Mouse (Mus musculus) heart, embryonic 13.5 days (tissue): Measurements from ENCODE around the gene Gm47969. TPM values are rescaled to one million over a fixed set of nuclear protein-coding genes. Genes with fewer than 3 reads are reported as not detected.
A peak's percentile ranks its signal among the peaks of the same experiment; 100 is the strongest.

ENCODE experiments used
- ATAC-seq: fragments of 200-750 bp; cut with Nextera tagmentation; 2 replicates; pipeline ENCODE4 v1.8.0; 2017; ENCODE audit warnings: moderate TSS enrichment; ENCODE audit not compliant: insufficient number of reproducible peaks, low FRiP score, low TSS enrichment; ENCODE audit errors: extremely low read depth
- H3K27ac ChIP-seq: fragments of 300-500 bp; sonication (generic); replicated peaks from 2 replicates; pipeline ENCODE4 v1.5.1; 2015; ENCODE audit warnings: moderate library complexity, mild to moderate bottlenecking, inconsistent platforms
- H3K27me3 ChIP-seq: fragments of 300-500 bp; sonication (generic); replicated peaks from 2 replicates; pipeline ENCODE4 v1.6.1; 2015; ENCODE audit warnings: mild to moderate bottlenecking, inconsistent platforms
- H3K36me3 ChIP-seq: fragments of 300-500 bp; sonication (generic); 2 replicates; pipeline ENCODE4 v1.6.1; 2015; ENCODE audit warnings: mild to moderate bottlenecking, inconsistent platforms
- H3K4me1 ChIP-seq: fragments of 300-500 bp; sonication (generic); 2 replicates; pipeline ENCODE4 v1.6.1; 2015; ENCODE audit warnings: inconsistent platforms
- H3K4me2 ChIP-seq: fragments of 300-500 bp; sonication (generic); 2 replicates; pipeline ENCODE4 v1.6.1; 2015; ENCODE audit warnings: inconsistent platforms, mild to moderate bottlenecking, moderate library complexity
- H3K4me3 ChIP-seq: fragments of 300-500 bp; sonication (generic); 2 replicates; pipeline ENCODE4 v1.5.1; 2015; ENCODE audit warnings: moderate library complexity, mild to moderate bottlenecking, inconsistent platforms
- H3K9ac ChIP-seq: fragments of 300-500 bp; sonication (generic); 2 replicates; pipeline ENCODE4 v1.6.1; 2015; ENCODE audit warnings: inconsistent platforms, mild to moderate bottlenecking, moderate library complexity
- H3K9me3 ChIP-seq: fragments of 300-500 bp; sonication (generic); 2 replicates; pipeline ENCODE4 v1.6.1; 2016; ENCODE audit warnings: inconsistent platforms
- WGBS: fragments of 180-500 bp; shearing (Covaris S2); methylation state at CpG from one replicate; pipeline ENCODE4 v1.1.7; 2015; ENCODE audit warnings: mixed read lengths; 5-methylcytosine and 5-hydroxymethylcytosine counted together
- polyA plus RNA-seq: library from polyadenylated mRNA; unstranded; fragments of >200 nt; fragmentation: Nextera tagmentation; extraction: Ambion mirVana; gene quantifications from 2 replicates; pipeline ENCODE4 v1.2.1, GENCODE M21; 2015

Gm47969 gene
- polyA plus RNA-seq, 1 experiment from 2014 or later = not detected

DNA sequence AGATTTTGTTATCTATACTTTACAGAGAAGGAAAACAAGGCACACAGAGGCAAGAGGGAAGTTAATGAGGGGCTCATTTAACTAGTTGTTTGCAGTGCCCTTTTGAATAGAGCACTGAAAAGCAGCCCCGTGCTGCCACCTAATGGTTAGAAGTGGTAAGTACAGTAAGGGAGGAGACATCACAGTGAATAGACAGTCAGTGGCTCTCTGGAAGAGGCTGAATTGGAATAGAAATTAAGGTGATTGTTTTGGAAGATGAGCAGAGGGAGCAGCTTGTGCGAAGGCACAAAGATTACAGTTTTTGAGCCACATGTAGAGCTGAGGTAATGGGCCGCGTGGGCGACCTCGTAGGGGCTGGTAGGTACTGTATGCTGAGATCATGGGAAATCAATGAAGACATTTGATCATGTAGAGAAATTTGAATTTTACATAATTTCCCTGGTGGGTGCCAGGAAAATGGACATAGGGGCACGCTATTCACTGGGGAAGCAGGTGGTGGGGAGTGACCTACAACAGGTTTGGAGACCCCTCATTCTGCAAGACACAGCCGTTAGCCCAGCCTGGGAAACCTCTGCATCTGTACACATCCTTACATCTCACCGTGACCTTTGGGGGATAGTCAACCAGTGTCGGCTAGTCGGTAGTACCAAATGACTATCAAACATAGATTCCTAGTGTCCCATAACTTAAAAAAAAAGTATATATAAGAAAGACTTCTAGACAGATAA, 31.6 kb downstream of the Gm47969 start:
- 0 out of 2 replicates have a peak overlapping the region, but pooled peaks have one; percentile 45 for H3K9ac ChIP-seq
- no peak for ATAC-seq

DNA sequence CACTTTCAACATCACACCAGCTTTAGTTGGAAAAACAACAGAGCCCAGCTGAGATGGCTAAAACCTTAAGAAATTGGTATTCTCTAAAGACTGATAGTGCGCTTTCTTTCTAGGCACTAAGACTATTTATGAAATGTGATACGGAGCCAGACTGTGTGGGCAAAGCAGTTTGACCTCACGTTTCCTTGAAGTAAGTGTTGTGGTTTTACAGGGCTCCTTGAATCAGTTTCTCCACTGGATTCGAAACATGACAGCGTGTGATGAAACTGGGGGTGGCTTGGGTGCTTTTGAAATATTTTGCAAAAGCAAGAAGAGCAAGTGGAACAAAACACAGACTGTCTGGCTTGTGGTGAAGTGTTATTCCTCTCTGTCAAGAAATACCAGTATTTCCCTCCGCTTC, 32.3 kb downstream of the Gm47969 start:
- WGBS = 71% methylated on average over 6 of the region's 6 CpGs

More for the DNA sequence above, 31.6 kb downstream of the Gm47969 start:
- Histone ChIP-seq H3K4me3 (peak overlapping the region; percentile 42), H3K27me3 (no peaks in the 10 kb centered on the region), H3K4me2 (peak overlapping the region; percentile 62), H3K36me3 (no peaks in the 10 kb centered on the region), H3K9me3 (no peaks in the 10 kb centered on the region), H3K27ac (no peak overlapping the region), H3K4me1 (0 out of 2 replicates have a peak, but pooled peaks cover 3% of the 10 kb centered on the region)
- 41% methylated on average over 11 of the region's 11 CpGs for WGBS

DNA sequence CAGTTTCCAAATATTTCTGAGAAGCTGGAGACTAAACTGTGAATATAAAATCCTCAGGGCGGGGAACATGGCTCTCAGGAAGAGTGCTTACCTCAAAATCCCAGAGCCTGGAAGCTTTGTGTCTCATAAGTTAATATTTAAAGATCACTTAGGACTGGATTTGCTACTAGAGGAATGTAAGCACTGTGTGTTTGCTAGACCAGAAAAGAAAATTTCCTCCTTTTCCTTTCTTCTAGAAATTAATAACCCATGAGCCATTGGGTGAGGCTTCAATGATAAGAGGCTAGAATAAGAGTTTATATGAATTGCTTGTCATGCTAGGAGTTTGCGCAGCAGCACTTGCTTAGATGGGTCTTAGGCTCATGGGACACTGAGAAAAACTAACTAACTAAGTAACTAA, 40.1 kb downstream of the Gm47969 start:
- WGBS = 87% methylated on average over 2 of the region's 2 CpGs
- ATAC-seq = no peak
- no peak overlapping the region for H3K27ac ChIP-seq
- H3K9ac ChIP-seq = no peak overlapping the region
- no peaks in the 10 kb centered on the region for H3K4me1 ChIP-seq
- no peaks in the 10 kb centered on the region for H3K9me3 ChIP-seq
- no peak overlapping the region for H3K4me3 ChIP-seq
- no peak overlapping the region for H3K4me2 ChIP-seq
- no peaks in the 10 kb centered on the region for H3K27me3 ChIP-seq
- no peaks in the 10 kb centered on the region for H3K36me3 ChIP-seq

More for the DNA sequence above, 32.3 kb downstream of the Gm47969 start:
- Histone ChIP-seq H3K4me3 (no peak overlapping the region), H3K4me2 (no peak overlapping the region), H3K9me3 (no peaks in the 10 kb centered on the region), H3K4me1 (0 out of 2 replicates have a peak, but pooled peaks cover 3% of the 10 kb centered on the region), H3K9ac (no peak overlapping the region), H3K27me3 (no peaks in the 10 kb centered on the region), H3K27ac (no peak overlapping the region), H3K36me3 (no peaks in the 10 kb centered on the region)
- no peak for ATAC-seq

DNA sequence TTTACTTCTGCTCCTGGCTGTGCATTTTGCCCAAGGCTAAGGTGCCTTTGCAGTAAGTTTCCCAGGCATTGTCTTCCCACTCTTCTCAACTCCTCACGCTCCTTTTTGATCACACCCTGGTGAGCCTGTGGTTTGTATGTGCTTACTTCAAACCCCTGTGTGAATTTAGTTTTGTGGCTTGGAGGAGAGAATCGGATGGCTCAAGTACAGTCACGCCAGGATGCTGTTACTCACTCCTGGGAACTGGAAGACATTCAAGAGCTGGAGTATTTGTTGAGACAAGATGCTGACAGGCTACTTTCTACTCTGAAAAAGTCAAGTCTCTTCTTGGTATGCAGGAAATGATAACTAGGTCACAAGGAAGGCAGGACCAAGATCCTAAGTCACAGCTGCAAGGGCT, 46.5 kb downstream of the Gm47969 start:
- H3K4me3 ChIP-seq = no peak overlapping the region
- no peaks in the 10 kb centered on the region for H3K9me3 ChIP-seq
- no peak for ATAC-seq
- H3K9ac ChIP-seq = no peak overlapping the region
- WGBS = 37% methylated on average over 3 of the region's 3 CpGs
- peak overlapping the region; percentile 26 for H3K27ac ChIP-seq
- H3K4me2 ChIP-seq = no peak overlapping the region
- H3K4me1 ChIP-seq = peaks cover 4% of the 10 kb centered on the region
- H3K36me3 ChIP-seq = no peaks in the 10 kb centered on the region
- H3K27me3 ChIP-seq = no peaks in the 10 kb centered on the region

Other genes with a start within 250 kb of the Gm47969 start
- 29.0 and 29.3 TPM in 2 replicates for gene Agfg1, start 205.4 kb upstream of the Gm47969 start, polyA plus RNA-seq
- gene A030005L19Rik, start 131.6 kb upstream of the Gm47969 start, polyA plus RNA-seq = 0.19 TPM in 2 replicates
- not detected in 2 replicates for gene A030014E15Rik, start 120.0 kb upstream of the Gm47969 start, polyA plus RNA-seq
- gene Gm6217, start 113.5 kb upstream of the Gm47969 start, polyA plus RNA-seq = not detected in 2 replicates
- not detected in 2 replicates for gene A030003K21Rik, start 101.5 kb upstream of the Gm47969 start, polyA plus RNA-seq
- gene Gm7544, start 88.9 kb upstream of the Gm47969 start, polyA plus RNA-seq = not detected in 2 replicates
- not detected in 2 replicates for gene Gm47955, start 84.6 kb upstream of the Gm47969 start, polyA plus RNA-seq
- not detected in 2 replicates for gene Gm47959, start 44.4 kb upstream of the Gm47969 start, polyA plus RNA-seq
- gene Slc19a3, start 6.5 kb upstream of the Gm47969 start, polyA plus RNA-seq = 1.6 and 2.0 TPM in 2 replicates
- gene Krtap28-10, start 2.5 kb upstream of the Gm47969 start, polyA plus RNA-seq = not detected in 2 replicates
- not detected in 2 replicates for gene A030005K14Rik, start 14.4 kb downstream of the Gm47969 start, polyA plus RNA-seq
- not detected in 2 replicates for gene Krtap28-13, start 16.0 kb downstream of the Gm47969 start, polyA plus RNA-seq
- gene Ccl20, start 71.8 kb downstream of the Gm47969 start, polyA plus RNA-seq = 0.25 and 0.47 TPM in 2 replicates
- not detected in 2 replicates for gene Daw1, start 114.8 kb downstream of the Gm47969 start, polyA plus RNA-seq